Mouse (Mus musculus): ENCODE results near the gene Slc4a1ap. TPM values are rescaled to one million over a fixed set of nuclear protein-coding genes. Genes with fewer than 3 reads are reported as not detected.

Gene Slc4a1ap
- polyA plus RNA-seq, 1 experiment, result 26.0 TPM

DNA sequence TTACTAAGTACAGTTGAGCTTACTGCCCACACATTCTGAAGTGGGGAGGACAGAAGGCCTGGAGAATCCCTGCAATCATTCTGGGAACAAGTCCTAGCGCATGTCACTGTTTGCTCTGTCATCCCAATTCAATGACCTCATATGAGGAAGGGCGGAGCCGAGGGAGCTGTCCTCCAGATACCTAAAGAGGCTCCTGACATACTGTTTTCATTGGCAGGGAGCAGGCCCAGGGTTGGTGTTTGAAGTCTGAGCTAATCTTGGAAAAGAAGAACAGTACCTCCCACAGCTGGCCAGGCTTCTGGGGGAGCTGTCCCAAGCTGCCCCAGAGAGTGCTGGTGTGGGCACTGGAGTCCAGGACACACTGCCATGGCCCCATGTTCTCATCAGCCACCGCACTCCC lies 38.2 kb downstream of the Slc4a1ap start:
- TF ChIP-seq POLR2A (IDR thresholded peaks at IDR 0.05; ENCODE audit: extremely low read depth, insufficient read depth, low read length) (no peak), CTCF (IDR thresholded peaks at IDR 0.05; ENCODE audit: extremely low read depth, insufficient read depth, low read length) (no peak)
- H3K27ac ChIP-seq (ENCODE audit: insufficient read depth, low read length), result no peak overlapping the region
- peaks cover 6% of the 10 kb centered on the region for H3K4me1 ChIP-seq (ENCODE audit: control insufficient read depth, insufficient read depth, low read length)
- no peak overlapping the region for H3K4me3 ChIP-seq (ENCODE audit: insufficient read depth, low read length)

- peaks cover 9% of the 10 kb centered on the region for H3K4me1 ChIP-seq (ENCODE audit: control insufficient read depth, insufficient read depth, low read length)
- H3K4me3 ChIP-seq (ENCODE audit: insufficient read depth, low read length), result no peak overlapping the region
- no peak overlapping the region for H3K27ac ChIP-seq (ENCODE audit: insufficient read depth, low read length)
- TF ChIP-seq POLR2A (IDR thresholded peaks at IDR 0.05; ENCODE audit: extremely low read depth, insufficient read depth, low read length) (no peak), CTCF (IDR thresholded peaks at IDR 0.05; ENCODE audit: extremely low read depth, insufficient read depth, low read length) (no peak)
Measured at GRCm38 (mm10) chr5:31566026-31566425, 39.2 kb downstream of the Slc4a1ap start.

DNA sequence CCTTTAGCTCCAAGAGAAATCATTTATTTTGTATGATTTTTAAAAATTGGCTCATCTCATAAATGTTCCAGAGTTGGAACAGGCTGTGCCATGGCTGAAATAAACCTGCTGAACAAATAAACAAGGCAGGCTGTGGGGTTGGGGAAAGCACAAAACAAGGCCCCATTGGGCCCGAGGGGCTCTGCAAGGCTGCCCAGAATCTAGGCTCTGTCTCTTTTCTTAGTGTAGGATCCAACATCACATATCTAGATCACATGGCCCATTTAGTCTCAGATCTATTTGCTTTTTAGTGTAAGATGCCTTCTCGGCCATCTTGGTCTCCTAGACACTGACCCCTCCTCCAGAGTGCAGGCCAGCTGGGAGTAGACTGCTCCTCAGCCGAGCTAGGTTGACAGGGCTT lies 39.7 kb downstream of the Slc4a1ap start:
- TF ChIP-seq CTCF (IDR thresholded peaks at IDR 0.05; ENCODE audit: extremely low read depth, insufficient read depth, low read length), result no peak
- TF ChIP-seq POLR2A (IDR thresholded peaks at IDR 0.05; ENCODE audit: extremely low read depth, insufficient read depth, low read length), result no peak
- Histone ChIP-seq H3K4me3 (ENCODE audit: insufficient read depth, low read length) (no peak overlapping the region), H3K27ac (ENCODE audit: insufficient read depth, low read length) (no peak overlapping the region)

GRCm38 (mm10) chr5:31567951-31568657 lies 41.3 kb downstream of the Slc4a1ap start:
- Histone ChIP-seq H3K4me3 (ENCODE audit: insufficient read depth, low read length) (no peak overlapping the region), H3K4me1 (ENCODE audit: control insufficient read depth, insufficient read depth, low read length) (peaks cover 11% of the 10 kb centered on the region), H3K27ac (ENCODE audit: insufficient read depth, low read length) (no peak overlapping the region)
- no peak for TF ChIP-seq CTCF (IDR thresholded peaks at IDR 0.05; ENCODE audit: extremely low read depth, insufficient read depth, low read length)
- TF ChIP-seq POLR2A (IDR thresholded peaks at IDR 0.05; ENCODE audit: extremely low read depth, insufficient read depth, low read length), result no peak

More for the DNA sequence above, 39.7 kb downstream of the Slc4a1ap start:
- peaks cover 11% of the 10 kb centered on the region for H3K4me1 ChIP-seq (ENCODE audit: control insufficient read depth, insufficient read depth, low read length)

DNA sequence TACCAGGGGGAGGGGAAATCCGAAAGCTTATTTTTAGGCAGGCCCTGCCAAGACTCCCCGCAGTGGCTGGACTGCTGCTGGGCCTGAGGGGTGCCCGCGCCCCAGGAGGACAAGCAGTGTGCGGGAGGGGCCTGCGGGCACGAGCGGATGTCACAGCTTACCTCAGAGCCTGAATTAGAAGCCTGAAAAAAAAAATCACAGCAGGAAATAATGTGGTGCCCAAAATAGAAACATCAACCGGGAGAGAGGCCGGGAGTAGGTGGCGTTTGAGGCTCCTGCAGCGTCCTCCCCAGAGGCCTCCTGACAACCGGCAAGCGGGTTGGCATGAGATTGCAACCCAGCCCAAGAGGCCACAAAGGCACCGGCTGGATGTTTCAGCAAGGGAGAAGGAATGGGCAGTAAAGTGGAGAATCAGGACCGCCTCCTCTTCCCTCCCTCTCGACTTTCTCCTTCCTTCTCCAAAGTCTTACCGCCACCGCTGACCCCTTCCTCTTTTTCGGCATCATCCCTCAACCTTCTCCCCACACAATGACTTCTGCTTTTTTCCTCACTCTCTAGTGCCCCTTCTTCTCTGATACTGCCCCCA lies 44.3 kb downstream of the Slc4a1ap start:
- TF ChIP-seq CTCF (IDR thresholded peaks at IDR 0.05; ENCODE audit: extremely low read depth, insufficient read depth, low read length) (no peak), POLR2A (IDR thresholded peaks at IDR 0.05; ENCODE audit: extremely low read depth, insufficient read depth, low read length) (no peak)
- Histone ChIP-seq H3K4me1 (ENCODE audit: control insufficient read depth, insufficient read depth, low read length) (peaks cover 10% of the 10 kb centered on the region), H3K27ac (ENCODE audit: insufficient read depth, low read length) (0 out of 2 replicates have a peak overlapping the region, but pooled peaks have one; percentile 57), H3K4me3 (ENCODE audit: insufficient read depth, low read length) (no peak overlapping the region)

DNA sequence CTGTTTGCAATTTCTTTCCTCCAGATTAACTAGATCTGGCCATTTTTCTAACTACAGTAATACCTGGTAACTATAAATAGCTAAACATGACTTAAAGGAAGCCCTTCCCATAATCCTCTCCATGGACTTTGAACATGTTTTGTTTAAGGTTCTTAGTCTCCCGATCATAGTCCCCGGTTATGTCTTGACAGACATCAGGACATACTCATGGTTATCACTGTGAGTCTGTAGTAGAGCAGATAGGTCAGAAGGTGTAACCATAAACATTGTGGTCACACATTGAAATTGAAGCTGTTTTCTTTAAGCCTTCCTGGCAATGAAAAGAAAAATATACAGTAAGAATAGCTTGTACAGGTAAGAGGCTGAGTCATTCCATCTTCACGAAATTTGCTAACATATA lies 46.9 kb downstream of the Slc4a1ap start:
- Histone ChIP-seq H3K4me1 (ENCODE audit: control insufficient read depth, insufficient read depth, low read length) (peaks cover 10% of the 10 kb centered on the region), H3K27ac (ENCODE audit: insufficient read depth, low read length) (no peak overlapping the region), H3K4me3 (ENCODE audit: insufficient read depth, low read length) (no peak overlapping the region)
- TF ChIP-seq POLR2A (IDR thresholded peaks at IDR 0.05; ENCODE audit: extremely low read depth, insufficient read depth, low read length) (no peak), CTCF (IDR thresholded peaks at IDR 0.05; ENCODE audit: extremely low read depth, insufficient read depth, low read length) (no peak)

DNA sequence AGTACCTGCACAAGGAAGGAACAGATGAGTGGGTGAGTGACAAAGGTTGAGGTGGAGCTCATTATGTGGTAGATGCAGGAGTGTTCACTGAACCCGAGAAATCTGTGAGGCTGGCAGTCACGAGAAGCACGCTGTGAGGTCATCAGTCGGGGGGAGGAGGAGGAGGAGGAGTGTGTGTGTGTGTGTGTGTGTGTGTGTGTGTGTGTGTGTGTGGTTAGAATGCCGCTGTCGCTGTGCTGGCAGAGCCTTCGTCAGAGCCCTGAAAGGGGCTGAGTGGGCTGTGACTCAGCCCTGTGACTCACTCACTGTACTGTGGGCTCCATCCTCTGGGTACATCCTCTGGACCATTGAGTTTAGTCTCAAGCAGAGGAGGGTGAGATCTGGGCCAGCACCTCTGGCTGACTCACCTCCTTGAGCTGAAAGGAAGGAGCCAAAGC lies 49.8 kb downstream of the Slc4a1ap start:
- H3K27ac ChIP-seq (ENCODE audit: insufficient read depth, low read length), result no peak overlapping the region
- no peak overlapping the region for H3K4me3 ChIP-seq (ENCODE audit: insufficient read depth, low read length)
- peaks cover 3% of the 10 kb centered on the region; the same call in 1 of the 2 replicates for H3K4me1 ChIP-seq (ENCODE audit: control insufficient read depth, insufficient read depth, low read length)
- TF ChIP-seq CTCF (IDR thresholded peaks at IDR 0.05; ENCODE audit: extremely low read depth, insufficient read depth, low read length) (no peak), POLR2A (IDR thresholded peaks at IDR 0.05; ENCODE audit: extremely low read depth, insufficient read depth, low read length) (no peak)

DNA sequence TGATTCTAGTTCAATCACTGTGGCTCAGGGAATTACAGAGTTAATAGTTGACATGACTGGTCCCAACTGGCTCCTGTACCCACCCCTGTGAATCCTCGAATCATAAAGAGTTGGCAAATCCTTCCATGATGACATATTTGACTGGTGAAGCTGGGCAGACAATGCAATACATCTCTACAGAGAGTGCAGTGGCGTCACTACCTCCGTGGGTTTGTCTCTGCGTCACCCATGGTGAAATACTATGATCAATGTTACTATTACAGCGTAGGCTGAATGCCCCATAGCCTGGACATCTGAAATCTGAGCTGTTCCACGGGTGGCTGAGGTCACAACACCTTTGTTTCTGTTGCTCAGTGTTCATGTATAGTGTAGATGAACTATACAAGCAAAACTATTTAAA lies 54.5 kb downstream of the Slc4a1ap start:
- Histone ChIP-seq H3K27ac (ENCODE audit: insufficient read depth, low read length) (no peak overlapping the region), H3K4me3 (ENCODE audit: insufficient read depth, low read length) (no peak overlapping the region), H3K4me1 (ENCODE audit: control insufficient read depth, insufficient read depth, low read length) (no peaks in the 10 kb centered on the region; the same call in 1 of the 2 replicates)
- TF ChIP-seq POLR2A (IDR thresholded peaks at IDR 0.05; ENCODE audit: extremely low read depth, insufficient read depth, low read length), result no peak
- no peak for TF ChIP-seq CTCF (IDR thresholded peaks at IDR 0.05; ENCODE audit: extremely low read depth, insufficient read depth, low read length)

GRCm38 (mm10) chr5:31581932-31582331 lies 55.1 kb downstream of the Slc4a1ap start:
- H3K4me1 ChIP-seq (ENCODE audit: control insufficient read depth, insufficient read depth, low read length), result no peaks in the 10 kb centered on the region; the same call in 1 of the 2 replicates
- no peak for TF ChIP-seq POLR2A (IDR thresholded peaks at IDR 0.05; ENCODE audit: extremely low read depth, insufficient read depth, low read length)
- TF ChIP-seq CTCF (IDR thresholded peaks at IDR 0.05; ENCODE audit: extremely low read depth, insufficient read depth, low read length), result no peak

GRCm38 (mm10) chr5:31583261-31583660 lies 56.5 kb downstream of the Slc4a1ap start:
- no peak for TF ChIP-seq CTCF (IDR thresholded peaks at IDR 0.05; ENCODE audit: extremely low read depth, insufficient read depth, low read length)
- TF ChIP-seq POLR2A (IDR thresholded peaks at IDR 0.05; ENCODE audit: extremely low read depth, insufficient read depth, low read length), result no peak
- Histone ChIP-seq H3K4me3 (ENCODE audit: insufficient read depth, low read length) (no peak overlapping the region), H3K4me1 (ENCODE audit: control insufficient read depth, insufficient read depth, low read length) (no peaks in the 10 kb centered on the region), H3K27ac (ENCODE audit: insufficient read depth, low read length) (no peak overlapping the region)

More at GRCm38 (mm10) chr5:31581932-31582331, 55.1 kb downstream of the Slc4a1ap start:
- Histone ChIP-seq H3K27ac (ENCODE audit: insufficient read depth, low read length) (no peak overlapping the region), H3K4me3 (ENCODE audit: insufficient read depth, low read length) (no peak overlapping the region)
